Mouse (Mus musculus): Measurements from ENCODE around the gene Fstl4. TPM values are rescaled to one million over a fixed set of nuclear protein-coding genes. Genes with fewer than 3 reads are reported as not detected.

The Fstl4 gene
- polyA plus RNA-seq, 1 experiment: 0.18 TPM

GRCm38 (mm10) chr11:52747766-52748456 is 16.5 kb upstream of the Fstl4 start:
- Histone ChIP-seq H3K27ac (ENCODE audit: insufficient read depth, low read length) (no peak overlapping the region), H3K4me1 (ENCODE audit: control insufficient read depth, insufficient read depth, insufficient read length) (no peaks in the 10 kb centered on the region), H3K4me3 (ENCODE audit: extremely low read depth, insufficient read depth, insufficient read length) (no peak overlapping the region), H3K36me3 (ENCODE audit: control insufficient read depth, insufficient read depth, low read length) (no peaks in the 10 kb centered on the region), H3K27me3 (ENCODE audit: control insufficient read depth, insufficient read depth, low read length) (no peaks in the 10 kb centered on the region)
- 52% methylated on average over 6 of the region's 6 CpGs for WGBS
- no peak for DNase-seq (ENCODE audit: low read depth in 1 of 2, low spot score in 2 of 2)
- TF ChIP-seq CTCF (IDR thresholded peaks at IDR 0.05; ENCODE audit: extremely low read depth, insufficient read depth, insufficient read length, insufficient replicate concordance) (no peak), POLR2A (IDR thresholded peaks at IDR 0.05; ENCODE audit: low read depth, low read length) (no peak)

GRCm38 (mm10) chr11:52749988-52750387 is 14.4 kb upstream of the Fstl4 start:
- Histone ChIP-seq H3K27ac (ENCODE audit: insufficient read depth, low read length) (no peak overlapping the region), H3K27me3 (ENCODE audit: control insufficient read depth, insufficient read depth, low read length) (no peaks in the 10 kb centered on the region), H3K4me1 (ENCODE audit: control insufficient read depth, insufficient read depth, insufficient read length) (no peaks in the 10 kb centered on the region), H3K36me3 (ENCODE audit: control insufficient read depth, insufficient read depth, low read length) (no peaks in the 10 kb centered on the region), H3K4me3 (ENCODE audit: extremely low read depth, insufficient read depth, insufficient read length) (no peak overlapping the region)
- TF ChIP-seq CTCF (IDR thresholded peaks at IDR 0.05; ENCODE audit: extremely low read depth, insufficient read depth, insufficient read length, insufficient replicate concordance) (no peak), POLR2A (IDR thresholded peaks at IDR 0.05; ENCODE audit: low read depth, low read length) (no peak)
- 55% methylated on average over 6 of the region's 6 CpGs for WGBS
- DNase-seq (ENCODE audit: low read depth in 1 of 2, low spot score in 2 of 2): no peak

GRCm38 (mm10) chr11:52752524-52752923 is 11.9 kb upstream of the Fstl4 start:
- Histone ChIP-seq H3K27me3 (ENCODE audit: control insufficient read depth, insufficient read depth, low read length) (no peaks in the 10 kb centered on the region), H3K36me3 (ENCODE audit: control insufficient read depth, insufficient read depth, low read length) (no peaks in the 10 kb centered on the region), H3K27ac (ENCODE audit: insufficient read depth, low read length) (no peak overlapping the region), H3K4me1 (ENCODE audit: control insufficient read depth, insufficient read depth, insufficient read length) (no peaks in the 10 kb centered on the region), H3K4me3 (ENCODE audit: extremely low read depth, insufficient read depth, insufficient read length) (no peak overlapping the region)
- 90% methylated on average over 12 of the region's 12 CpGs for WGBS
- TF ChIP-seq POLR2A (IDR thresholded peaks at IDR 0.05; ENCODE audit: low read depth, low read length) (no peak), CTCF (IDR thresholded peaks at IDR 0.05; ENCODE audit: extremely low read depth, insufficient read depth, insufficient read length, insufficient replicate concordance) (no peak)
- no peak for DNase-seq (ENCODE audit: low read depth in 1 of 2, low spot score in 2 of 2)

- Histone ChIP-seq H3K27ac (ENCODE audit: insufficient read depth, low read length) (no peak overlapping the region), H3K36me3 (ENCODE audit: control insufficient read depth, insufficient read depth, low read length) (no peaks in the 10 kb centered on the region), H3K27me3 (ENCODE audit: control insufficient read depth, insufficient read depth, low read length) (no peaks in the 10 kb centered on the region), H3K4me1 (ENCODE audit: control insufficient read depth, insufficient read depth, insufficient read length) (no peaks in the 10 kb centered on the region), H3K4me3 (ENCODE audit: extremely low read depth, insufficient read depth, insufficient read length) (no peak overlapping the region)
- no peak for TF ChIP-seq POLR2A (IDR thresholded peaks at IDR 0.05; ENCODE audit: low read depth, low read length)
- no peak for TF ChIP-seq CTCF (IDR thresholded peaks at IDR 0.05; ENCODE audit: extremely low read depth, insufficient read depth, insufficient read length, insufficient replicate concordance)
- WGBS: 70% methylated on average over 4 of the region's 4 CpGs
- no peak for DNase-seq (ENCODE audit: low read depth in 1 of 2, low spot score in 2 of 2)
Observed at GRCm38 (mm10) chr11:52753261-52753660, 11.2 kb upstream of the Fstl4 start.

GRCm38 (mm10) chr11:52761800-52762199 is 2.6 kb upstream of the Fstl4 start:
- Histone ChIP-seq H3K27ac (ENCODE audit: insufficient read depth, low read length) (no peak overlapping the region), H3K36me3 (ENCODE audit: control insufficient read depth, insufficient read depth, low read length) (no peaks in the 10 kb centered on the region), H3K27me3 (ENCODE audit: control insufficient read depth, insufficient read depth, low read length) (peaks cover 15% of the 10 kb centered on the region), H3K4me1 (ENCODE audit: control insufficient read depth, insufficient read depth, insufficient read length) (peaks cover 4% of the 10 kb centered on the region; the same call in 1 of the 2 replicates), H3K4me3 (ENCODE audit: extremely low read depth, insufficient read depth, insufficient read length) (no peak overlapping the region)
- whole genome bisulfite sequencing: 91% methylated on average over 1 of the region's 1 CpGs
- no peak for DNase-seq (ENCODE audit: low read depth in 1 of 2, low spot score in 2 of 2)
- TF ChIP-seq POLR2A (IDR thresholded peaks at IDR 0.05; ENCODE audit: low read depth, low read length): no peak
- no peak for TF ChIP-seq CTCF (IDR thresholded peaks at IDR 0.05; ENCODE audit: extremely low read depth, insufficient read depth, insufficient read length, insufficient replicate concordance)

- peaks cover 4% of the 10 kb centered on the region; the same call in 1 of the 2 replicates for H3K4me1 ChIP-seq (ENCODE audit: control insufficient read depth, insufficient read depth, insufficient read length)
- no peak for DNase-seq (ENCODE audit: low read depth in 1 of 2, low spot score in 2 of 2)
- H3K36me3 ChIP-seq (ENCODE audit: control insufficient read depth, insufficient read depth, low read length): no peaks in the 10 kb centered on the region
- 3% methylated on average over 53 of the region's 53 CpGs for WGBS
- peaks cover 15% of the 10 kb centered on the region for H3K27me3 ChIP-seq (ENCODE audit: control insufficient read depth, insufficient read depth, low read length)
- peak overlapping the region; percentile 22 for H3K4me3 ChIP-seq (ENCODE audit: extremely low read depth, insufficient read depth, insufficient read length)
- no peak overlapping the region for H3K27ac ChIP-seq (ENCODE audit: insufficient read depth, low read length)
- TF ChIP-seq CTCF (IDR thresholded peaks at IDR 0.05; ENCODE audit: extremely low read depth, insufficient read depth, insufficient read length, insufficient replicate concordance) (no peak), POLR2A (IDR thresholded peaks at IDR 0.05; ENCODE audit: low read depth, low read length) (no peak)
Observed at GRCm38 (mm10) chr11:52764894-52765677, 652 bp downstream of the Fstl4 start.

Measured in spleen, adult 2 months (tissue).